Mouse (Mus musculus): ENCODE measurements around the gene 2210010C04Rik. TPM values are rescaled to one million over a fixed set of nuclear protein-coding genes. Genes with fewer than 3 reads are reported as not detected.

Gene 2210010C04Rik
- polyA plus RNA-seq (2015; fragmentation: Nextera tagmentation; extraction: Ambion mirVana) = 1.5 and 4.1 TPM in 2 replicates

DNA sequence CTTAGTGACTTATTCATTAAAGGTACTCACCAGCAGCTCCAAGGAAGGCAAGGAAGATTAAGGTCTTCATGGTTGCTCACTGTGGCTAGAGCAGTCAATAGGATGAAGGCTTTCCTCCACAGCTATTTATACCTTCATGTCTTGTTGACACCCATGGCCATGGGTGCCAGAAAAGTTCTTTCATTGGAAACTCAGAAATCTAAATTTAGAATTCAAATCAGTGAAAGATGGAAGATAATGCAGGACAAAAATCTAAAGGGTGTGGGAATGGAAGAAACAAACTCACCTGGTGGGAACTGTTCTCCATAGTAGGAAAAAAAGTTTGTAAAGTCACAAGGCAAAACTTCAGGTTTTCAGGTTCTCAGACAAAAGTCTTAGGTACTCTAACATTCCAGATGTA, at the start of gene 2210010C04Rik:
TSS of gene 2210010C04Rik (minus strand) at position 101 of the 400 bp plus-strand sequence.
- no peaks in the 10 kb centered on the region for H3K4me1 ChIP-seq (replicated peaks)
- no peak for ATAC-seq
- H3K4me3 ChIP-seq (replicated peaks) = no peak within 1 kb of the TSS
- no peak within 1 kb of the TSS for H3K9ac ChIP-seq
- H3K4me2 ChIP-seq (replicated peaks) = no peak within 1 kb of the TSS
- no peaks in the 10 kb centered on the region for H3K36me3 ChIP-seq
- H3K27me3 ChIP-seq (replicated peaks) = no peaks in the 10 kb centered on the region
- no peaks in the 10 kb centered on the region for H3K9me3 ChIP-seq
- H3K27ac ChIP-seq = no peak within 1 kb of the TSS

DNA sequence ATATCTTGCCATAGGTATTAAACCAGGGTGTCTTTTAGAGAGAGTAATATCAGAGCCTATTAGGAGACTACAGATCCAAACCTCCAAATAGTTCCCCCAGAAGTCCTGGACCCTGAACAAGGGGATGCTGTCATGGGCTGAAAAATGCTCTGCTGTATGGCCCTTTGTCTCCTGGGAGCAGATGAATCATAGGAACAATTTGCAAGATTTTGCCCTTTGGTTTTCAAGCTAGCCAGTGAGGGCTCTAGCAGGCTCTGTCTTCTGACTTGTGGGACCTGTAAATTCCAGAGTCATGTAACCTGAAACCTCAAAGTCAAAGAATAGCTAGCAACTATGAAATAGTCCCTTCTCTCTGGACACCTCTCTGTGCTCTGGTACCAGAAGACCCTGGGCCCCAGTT, 44.8 kb upstream of the 2210010C04Rik start:
- Histone ChIP-seq H3K27ac (no peak overlapping the region), H3K4me2 (replicated peaks) (no peak overlapping the region), H3K4me3 (replicated peaks) (no peak overlapping the region), H3K9ac (no peak overlapping the region), H3K27me3 (replicated peaks) (no peaks in the 10 kb centered on the region), H3K4me1 (replicated peaks) (no peaks in the 10 kb centered on the region), H3K9me3 (no peaks in the 10 kb centered on the region), H3K36me3 (no peaks in the 10 kb centered on the region)
- no peak for ATAC-seq

DNA sequence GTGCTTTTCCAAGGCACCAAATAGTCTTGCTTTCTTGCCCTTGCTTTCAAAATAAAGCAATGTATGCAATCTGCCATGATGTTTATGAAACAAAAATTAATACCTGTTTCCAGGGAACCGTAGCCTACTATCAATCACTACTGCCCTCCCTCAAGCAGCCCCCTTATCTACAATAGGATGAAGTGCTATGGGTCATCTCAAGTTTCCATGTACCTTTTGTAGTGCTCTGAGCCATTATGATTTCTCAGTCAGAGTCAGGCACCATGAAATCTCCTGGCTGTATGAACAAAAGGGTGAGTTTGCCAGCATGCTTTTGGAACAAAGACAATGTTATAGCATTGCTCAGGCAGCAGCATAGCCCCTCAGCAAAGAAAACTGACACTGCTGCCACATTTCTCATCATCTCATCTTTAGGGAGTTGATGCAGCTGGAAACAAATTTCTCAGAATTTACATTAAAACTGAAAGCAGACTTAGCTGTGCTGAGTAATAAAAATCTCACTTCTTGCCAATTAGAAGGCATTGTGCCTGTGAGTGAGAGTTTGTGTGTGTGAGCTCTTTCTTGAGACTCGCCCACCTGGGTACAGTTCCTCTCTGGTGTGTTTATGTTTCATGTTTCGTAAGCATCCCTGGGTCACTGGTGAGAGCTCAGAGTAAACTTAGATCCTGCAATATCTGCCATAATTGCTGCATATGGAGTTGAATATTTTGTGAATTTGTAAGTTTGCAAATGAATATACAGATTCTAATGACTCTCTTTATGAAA, 43.4 kb upstream of the 2210010C04Rik start:
- ATAC-seq = no peak
- WGBS = 55% methylated on average over 3 of the region's 3 CpGs

DNA sequence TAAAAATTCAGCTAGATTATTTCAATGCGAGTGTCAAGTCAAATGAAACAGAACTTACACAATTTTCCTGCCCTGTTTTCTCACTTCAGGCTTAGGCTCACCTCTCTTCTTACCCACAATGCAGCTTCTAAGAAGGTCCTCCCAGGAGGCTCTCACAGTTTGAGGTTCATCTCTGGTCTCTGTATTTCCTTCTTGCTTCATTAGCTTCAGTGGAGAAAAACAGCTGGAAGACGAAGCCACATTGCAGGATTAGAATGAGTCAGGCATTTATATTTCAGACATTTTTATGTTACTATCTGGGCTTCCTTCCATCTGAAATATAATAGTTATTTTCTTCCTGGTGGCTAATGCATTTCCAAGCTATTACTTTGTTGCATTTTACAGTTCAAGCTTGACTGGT, 40.4 kb upstream of the 2210010C04Rik start:
- Histone ChIP-seq H3K9me3 (no peaks in the 10 kb centered on the region), H3K4me1 (replicated peaks) (no peaks in the 10 kb centered on the region), H3K36me3 (no peaks in the 10 kb centered on the region), H3K4me3 (replicated peaks) (no peak overlapping the region), H3K27me3 (replicated peaks) (no peaks in the 10 kb centered on the region), H3K4me2 (replicated peaks) (no peak overlapping the region), H3K9ac (no peak overlapping the region), H3K27ac (no peak overlapping the region)
- no peak for ATAC-seq
- 58% methylated on average over 2 of the region's 2 CpGs for WGBS

More for the DNA sequence above, 43.4 kb upstream of the 2210010C04Rik start:
- H3K4me3 ChIP-seq (replicated peaks) = no peak overlapping the region
- H3K4me1 ChIP-seq (replicated peaks) = no peaks in the 10 kb centered on the region
- H3K4me2 ChIP-seq (replicated peaks) = no peak overlapping the region
- no peak overlapping the region for H3K9ac ChIP-seq
- no peaks in the 10 kb centered on the region for H3K36me3 ChIP-seq
- H3K9me3 ChIP-seq = no peaks in the 10 kb centered on the region
- no peaks in the 10 kb centered on the region for H3K27me3 ChIP-seq (replicated peaks)
- H3K27ac ChIP-seq = no peak overlapping the region

DNA sequence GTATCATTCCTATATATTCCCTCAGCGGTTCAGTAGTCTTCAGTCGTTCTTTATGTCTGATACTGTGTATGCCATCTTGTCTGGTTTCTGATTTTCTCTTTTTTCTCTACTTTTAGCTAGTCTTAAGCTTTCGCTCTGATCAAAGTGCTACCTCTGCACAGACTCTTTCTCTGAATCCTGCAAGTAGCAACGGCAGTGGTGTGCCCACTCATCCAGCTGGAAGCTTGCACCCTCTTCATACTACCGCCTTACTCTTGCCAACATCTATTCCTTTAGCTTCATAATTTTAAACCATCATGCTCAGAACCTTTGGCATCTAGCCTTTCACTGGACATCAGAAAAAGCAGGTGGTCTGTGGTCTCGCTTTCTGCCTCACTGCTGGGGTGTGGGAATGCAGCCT, 28.0 kb upstream of the 2210010C04Rik start:
- no peak overlapping the region for H3K27ac ChIP-seq
- no peak for ATAC-seq
- WGBS = 92% methylated on average over 6 of the region's 6 CpGs
- H3K9ac ChIP-seq = no peak overlapping the region
- H3K27me3 ChIP-seq (replicated peaks) = no peaks in the 10 kb centered on the region
- no peaks in the 10 kb centered on the region for H3K9me3 ChIP-seq
- no peak overlapping the region for H3K4me3 ChIP-seq (replicated peaks)
- no peaks in the 10 kb centered on the region for H3K36me3 ChIP-seq
- no peaks in the 10 kb centered on the region for H3K4me1 ChIP-seq (replicated peaks)
- no peak overlapping the region for H3K4me2 ChIP-seq (replicated peaks)

DNA sequence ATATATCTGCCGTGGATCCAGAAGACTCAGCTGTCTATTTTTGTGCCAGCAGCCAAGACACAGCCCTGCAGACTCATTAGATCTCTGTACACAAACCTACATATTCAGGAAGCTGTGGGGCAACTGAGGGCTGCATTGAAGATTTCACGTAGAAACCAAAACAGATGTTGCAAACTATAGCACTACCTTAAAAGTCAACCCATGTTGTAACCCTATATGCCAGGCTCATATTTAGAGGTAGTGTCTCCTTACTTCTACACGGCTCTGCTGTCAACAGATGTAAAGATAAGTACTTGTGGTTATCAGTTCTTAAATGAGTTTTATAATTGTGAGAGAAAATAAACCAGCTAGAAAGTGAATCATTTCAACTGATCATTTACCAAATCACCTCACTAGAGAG, 27.4 kb upstream of the 2210010C04Rik start:
- H3K27me3 ChIP-seq (replicated peaks) = no peaks in the 10 kb centered on the region
- no peak overlapping the region for H3K27ac ChIP-seq
- no peaks in the 10 kb centered on the region for H3K36me3 ChIP-seq
- no peaks in the 10 kb centered on the region for H3K4me1 ChIP-seq (replicated peaks)
- H3K4me3 ChIP-seq (replicated peaks) = no peak overlapping the region
- H3K9ac ChIP-seq = no peak overlapping the region
- WGBS = 55% methylated on average over 3 of the region's 3 CpGs
- no peak overlapping the region for H3K4me2 ChIP-seq (replicated peaks)
- H3K9me3 ChIP-seq = no peaks in the 10 kb centered on the region
- no peak for ATAC-seq

DNA sequence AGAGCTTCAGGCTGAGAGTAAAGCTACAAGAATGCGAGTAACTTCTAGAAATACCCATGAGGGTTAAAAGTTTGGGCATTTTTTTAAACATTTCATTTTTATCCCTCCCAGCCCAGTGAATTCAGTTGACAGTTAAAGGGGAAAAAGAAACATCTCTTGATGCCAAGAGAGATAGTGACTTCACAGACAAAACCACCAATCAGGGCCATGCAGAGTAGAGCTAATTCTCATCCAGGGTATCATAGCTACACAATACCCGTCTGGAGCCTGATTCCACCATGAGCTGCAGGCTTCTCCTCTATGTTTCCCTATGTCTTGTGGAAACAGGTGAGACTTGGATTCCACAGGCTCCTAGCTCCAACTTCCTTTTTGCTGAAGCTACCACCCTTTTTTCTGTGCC, 26.8 kb upstream of the 2210010C04Rik start:
- Histone ChIP-seq H3K9ac (no peak overlapping the region), H3K27ac (no peak overlapping the region), H3K36me3 (no peaks in the 10 kb centered on the region), H3K4me1 (replicated peaks) (no peaks in the 10 kb centered on the region), H3K27me3 (replicated peaks) (no peaks in the 10 kb centered on the region), H3K9me3 (no peaks in the 10 kb centered on the region), H3K4me3 (replicated peaks) (no peak overlapping the region), H3K4me2 (replicated peaks) (no peak overlapping the region)
- WGBS = 78% methylated on average over 2 of the region's 2 CpGs
- no peak for ATAC-seq

DNA sequence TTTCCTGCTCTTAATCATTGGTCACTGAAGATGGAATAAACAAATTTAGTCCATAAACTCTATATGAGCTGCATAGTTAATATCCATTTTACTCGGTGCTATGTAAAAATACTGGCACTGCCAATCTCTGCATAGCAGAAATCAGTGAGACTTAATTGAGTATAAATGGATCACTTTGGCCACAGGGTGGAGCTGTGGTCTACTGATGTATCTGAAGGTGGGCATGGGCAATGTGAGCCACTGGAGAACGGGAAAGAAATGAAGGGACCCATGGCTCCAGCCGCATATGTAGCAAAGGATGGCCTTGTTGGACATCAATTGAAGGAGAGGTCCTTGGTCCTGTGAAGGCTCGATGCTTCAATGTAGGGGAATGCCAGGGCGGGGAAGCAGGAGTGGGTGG, 25.8 kb upstream of the 2210010C04Rik start:
- Histone ChIP-seq H3K9ac (no peak overlapping the region), H3K9me3 (no peaks in the 10 kb centered on the region), H3K4me3 (replicated peaks) (no peak overlapping the region), H3K27me3 (replicated peaks) (no peaks in the 10 kb centered on the region), H3K4me2 (replicated peaks) (no peak overlapping the region), H3K27ac (no peak overlapping the region), H3K36me3 (no peaks in the 10 kb centered on the region), H3K4me1 (replicated peaks) (no peaks in the 10 kb centered on the region)
- no peak for ATAC-seq
- 73% methylated on average over 5 of the region's 5 CpGs for WGBS

DNA sequence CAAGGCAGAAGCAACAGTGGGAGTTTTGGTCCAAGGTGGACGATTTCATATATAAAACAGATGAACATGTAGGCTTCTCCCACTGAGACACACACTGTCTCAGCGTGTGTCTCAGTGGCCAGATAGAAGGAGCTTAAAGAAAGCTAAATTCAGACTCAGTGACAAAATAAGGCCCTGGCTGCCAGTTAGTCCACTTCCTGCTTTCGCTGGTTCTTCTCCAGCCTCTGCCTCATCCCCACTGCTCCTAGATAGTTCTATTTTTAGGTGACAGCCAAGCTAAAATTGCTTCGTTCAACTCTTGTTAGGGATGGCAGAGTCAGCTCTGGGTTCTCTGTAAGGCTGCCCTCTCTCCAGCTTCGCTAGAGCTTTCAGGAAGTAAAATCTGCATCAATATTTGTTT, 22.3 kb upstream of the 2210010C04Rik start:
- ATAC-seq = no peak
- H3K9me3 ChIP-seq = no peaks in the 10 kb centered on the region
- no peaks in the 10 kb centered on the region for H3K36me3 ChIP-seq
- H3K9ac ChIP-seq = no peak overlapping the region
- WGBS = 67% methylated on average over 5 of the region's 5 CpGs
- no peaks in the 10 kb centered on the region for H3K4me1 ChIP-seq (replicated peaks)
- H3K27me3 ChIP-seq (replicated peaks) = no peaks in the 10 kb centered on the region
- no peak overlapping the region for H3K27ac ChIP-seq
- H3K4me2 ChIP-seq (replicated peaks) = no peak overlapping the region
- no peak overlapping the region for H3K4me3 ChIP-seq (replicated peaks)

DNA sequence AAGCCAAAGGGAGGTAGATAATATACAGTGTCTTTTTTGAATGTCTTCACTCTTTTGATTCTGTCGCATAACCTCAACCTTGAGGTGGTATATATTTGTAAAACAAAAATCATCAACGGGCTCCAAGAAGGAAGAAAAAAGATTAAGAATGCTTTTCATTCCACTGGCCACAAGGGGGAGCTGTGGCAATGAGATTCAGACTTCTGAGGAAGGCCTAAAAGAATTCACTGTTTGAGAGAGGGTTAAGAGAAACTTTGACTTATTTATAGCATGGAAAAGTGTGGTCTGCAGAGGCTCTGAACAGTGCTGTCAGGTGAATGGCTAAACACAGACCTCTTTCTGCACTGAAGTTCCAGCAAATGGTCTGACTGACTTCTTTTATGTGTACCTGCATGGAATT, 20.3 kb upstream of the 2210010C04Rik start:
- Histone ChIP-seq H3K9me3 (no peaks in the 10 kb centered on the region), H3K27ac (no peak overlapping the region), H3K9ac (no peak overlapping the region), H3K36me3 (no peaks in the 10 kb centered on the region), H3K27me3 (replicated peaks) (no peaks in the 10 kb centered on the region), H3K4me2 (replicated peaks) (no peak overlapping the region), H3K4me3 (replicated peaks) (no peak overlapping the region), H3K4me1 (replicated peaks) (no peaks in the 10 kb centered on the region)
- 36% methylated on average over 2 of the region's 2 CpGs for WGBS
- ATAC-seq = no peak

DNA sequence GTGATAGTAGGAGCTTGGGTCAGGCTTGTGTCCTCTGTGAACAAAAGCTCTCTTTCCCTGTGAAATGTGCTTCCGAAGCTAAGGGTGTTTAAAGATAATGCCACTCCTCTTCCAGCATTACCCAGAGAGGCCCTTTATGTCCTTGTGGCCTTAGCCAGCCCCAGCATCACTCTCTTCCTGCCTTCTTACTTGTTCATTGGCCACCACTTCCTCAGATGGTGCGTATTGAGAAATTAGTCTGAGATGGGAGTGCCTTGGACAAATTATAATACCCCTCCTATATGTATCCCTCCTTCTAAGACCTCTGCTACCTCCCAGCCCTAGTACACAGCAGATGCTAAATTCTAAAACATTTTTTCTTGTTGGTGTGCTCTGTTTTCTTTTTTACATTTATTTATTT, 19.1 kb upstream of the 2210010C04Rik start:
- Histone ChIP-seq H3K4me2 (replicated peaks) (no peak overlapping the region), H3K36me3 (no peaks in the 10 kb centered on the region), H3K9me3 (no peaks in the 10 kb centered on the region), H3K27me3 (replicated peaks) (no peaks in the 10 kb centered on the region), H3K27ac (no peak overlapping the region), H3K4me1 (replicated peaks) (no peaks in the 10 kb centered on the region), H3K4me3 (replicated peaks) (no peak overlapping the region), H3K9ac (no peak overlapping the region)
- ATAC-seq = no peak
- 75% methylated on average over 2 of the region's 2 CpGs for WGBS

DNA sequence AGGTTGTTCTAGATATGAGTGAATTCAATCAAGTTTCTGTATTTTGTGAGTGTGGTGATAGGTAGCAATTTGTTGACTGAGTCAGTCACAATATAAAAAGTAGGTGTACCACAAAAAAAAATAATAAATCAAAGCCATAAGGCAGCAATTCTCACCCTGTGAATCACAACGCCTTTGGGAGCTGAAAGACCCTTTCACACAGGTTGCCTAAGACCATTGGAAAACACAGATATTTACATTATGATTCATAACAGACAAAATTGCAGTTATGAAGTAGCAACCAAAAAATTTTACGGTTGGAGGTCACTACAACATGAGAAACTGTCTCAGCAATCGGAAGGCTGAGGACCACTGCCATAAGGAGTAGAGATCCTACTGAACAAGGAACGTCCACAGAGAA, 16.5 kb upstream of the 2210010C04Rik start:
- no peaks in the 10 kb centered on the region for H3K27me3 ChIP-seq (replicated peaks)
- H3K9ac ChIP-seq = no peak overlapping the region
- H3K4me2 ChIP-seq (replicated peaks) = no peak overlapping the region
- H3K36me3 ChIP-seq = no peaks in the 10 kb centered on the region
- ATAC-seq = no peak
- H3K9me3 ChIP-seq = no peaks in the 10 kb centered on the region
- no peak overlapping the region for H3K27ac ChIP-seq
- H3K4me1 ChIP-seq (replicated peaks) = no peaks in the 10 kb centered on the region
- H3K4me3 ChIP-seq (replicated peaks) = no peak overlapping the region
- 81% methylated on average over 4 of the region's 4 CpGs for WGBS

DNA sequence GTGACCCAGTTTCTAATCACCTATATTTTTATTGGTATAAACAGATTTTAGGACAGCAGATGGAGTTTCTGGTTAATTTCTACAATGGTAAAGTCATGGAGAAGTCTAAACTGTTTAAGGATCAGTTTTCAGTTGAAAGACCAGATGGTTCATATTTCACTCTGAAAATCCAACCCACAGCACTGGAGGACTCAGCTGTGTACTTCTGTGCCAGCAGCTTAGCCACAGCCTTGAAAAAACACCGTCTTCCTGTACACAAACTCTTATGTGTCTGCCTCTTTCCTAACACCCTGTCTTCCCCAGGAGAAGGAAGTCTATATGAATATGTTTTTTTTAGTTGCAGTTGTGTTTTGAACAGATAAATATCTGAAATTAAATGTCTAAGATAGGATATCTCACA, 13.3 kb upstream of the 2210010C04Rik start:
- 16% methylated on average over 1 of the region's 1 CpGs for WGBS
- Histone ChIP-seq H3K4me3 (replicated peaks) (no peak overlapping the region), H3K36me3 (no peaks in the 10 kb centered on the region), H3K9me3 (no peaks in the 10 kb centered on the region), H3K4me1 (replicated peaks) (no peaks in the 10 kb centered on the region), H3K27ac (no peak overlapping the region), H3K27me3 (replicated peaks) (no peaks in the 10 kb centered on the region), H3K4me2 (replicated peaks) (no peak overlapping the region), H3K9ac (no peak overlapping the region)
- ATAC-seq = no peak
